Mouse (Mus musculus): ENCODE results near the gene Zfp385b.

- TF ChIP-seq POLR2A (IDR thresholded peaks at IDR 0.05; ENCODE audit: insufficient read depth, low read depth, low read length) (no peak), CTCF (IDR thresholded peaks at IDR 0.05) (no peak), EP300 (IDR thresholded peaks at IDR 0.05; ENCODE audit: insufficient read depth, low read depth, low read length) (no peak)
Observed at GRCm38 (mm10) chr2:77819539-77819938, at the start of gene Zfp385b.
